Mouse (Mus musculus): Measurements from ENCODE around the gene Rdx.

Rdx gene

GRCm38 (mm10) chr9:52125225-52125624 is 78.3 kb downstream of the Rdx start:
- DNase-seq, result no peak

- DNase-seq, result no peak
Measured at GRCm38 (mm10) chr9:52130348-52130747, 83.4 kb downstream of the Rdx start.

GRCm38 (mm10) chr9:52132771-52133170 is 85.8 kb downstream of the Rdx start:
- DNase-seq, result no peak

All from right cerebral cortex, postnatal 25 days (tissue).